Mouse (Mus musculus) midbrain, embryonic 14.5 days (tissue): ENCODE results near the gene Vrtn. TPM values are rescaled to one million over a fixed set of nuclear protein-coding genes. Genes with fewer than 3 reads are reported as not detected.
A peak's percentile ranks its signal among the peaks of the same experiment; 100 is the strongest.

Source experiments
- ATAC-seq: fragments of 200-750 bp; cut with Nextera tagmentation; 2 replicates; pipeline ENCODE4 v1.8.0; 2017; ENCODE audit warnings: moderate number of reproducible peaks, moderate library complexity; ENCODE audit not compliant: low FRiP score, low TSS enrichment
- DNase-seq: peaks from one replicate; pipeline ENCODE4 v3.0.0-alpha.2; 2015
- H3K27ac ChIP-seq: fragments of 300-500 bp; sonication (generic); replicated peaks from 2 replicates; pipeline ENCODE4 v1.5.1; 2014; ENCODE audit warnings: mild to moderate bottlenecking, low read depth, low read length, moderate library complexity
- H3K27me3 ChIP-seq: fragments of 300-500 bp; sonication (generic); 2 replicates; pipeline ENCODE4 v1.6.1; 2014; ENCODE audit warnings: low read length, control low read depth, mixed read lengths; ENCODE audit not compliant: control insufficient read depth, insufficient read depth
- H3K36me3 ChIP-seq: fragments of 300-500 bp; sonication (generic); 2 replicates; pipeline ENCODE4 v1.6.1; 2014; ENCODE audit warnings: low read length, control low read depth; ENCODE audit not compliant: control insufficient read depth, insufficient read depth
- H3K4me1 ChIP-seq: fragments of 300-500 bp; sonication (generic); 2 replicates; pipeline ENCODE4 v1.6.1; 2014; ENCODE audit warnings: mild to moderate bottlenecking, antibody characterized with exemption, low read length, control low read depth; ENCODE audit not compliant: control insufficient read depth, insufficient read depth
- H3K4me2 ChIP-seq: fragments of 300-500 bp; sonication (generic); 2 replicates; pipeline ENCODE4 v1.6.1; 2014; ENCODE audit warnings: mild to moderate bottlenecking, low read length, moderate library complexity
- H3K4me3 ChIP-seq: fragments of 300-500 bp; sonication (generic); replicated peaks from 2 replicates; pipeline ENCODE4 v1.5.1; 2014; ENCODE audit warnings: low read depth, low read length
- H3K9ac ChIP-seq: fragments of 300-500 bp; sonication (generic); replicated peaks from 2 replicates; pipeline ENCODE4 v1.6.1; 2014; ENCODE audit warnings: mild to moderate bottlenecking, low read length, moderate library complexity
- H3K9me3 ChIP-seq: fragments of 300-500 bp; sonication (generic); 2 replicates; pipeline ENCODE4 v1.6.1; 2016; ENCODE audit warnings: low read length, control low read depth, mixed read lengths; ENCODE audit not compliant: control insufficient read depth
- WGBS: fragments of 180-500 bp; shearing (Covaris S2); extraction: QIAGEN DNeasy Blood & Tissue Kit; methylation state at CpG from one replicate; pipeline ENCODE4 v1.1.7; 2014; 5-methylcytosine and 5-hydroxymethylcytosine counted together
- polyA plus RNA-seq: library from polyadenylated mRNA; unstranded; fragments of >200 nt; fragmentation: Nextera tagmentation; extraction: Ambion mirVana; gene quantifications from 2 replicates; pipeline ENCODE4 v1.2.1, GENCODE M21; 2014

The Vrtn gene
- polyA plus RNA-seq, 1 experiment from 2014 or later, result not detected

DNA sequence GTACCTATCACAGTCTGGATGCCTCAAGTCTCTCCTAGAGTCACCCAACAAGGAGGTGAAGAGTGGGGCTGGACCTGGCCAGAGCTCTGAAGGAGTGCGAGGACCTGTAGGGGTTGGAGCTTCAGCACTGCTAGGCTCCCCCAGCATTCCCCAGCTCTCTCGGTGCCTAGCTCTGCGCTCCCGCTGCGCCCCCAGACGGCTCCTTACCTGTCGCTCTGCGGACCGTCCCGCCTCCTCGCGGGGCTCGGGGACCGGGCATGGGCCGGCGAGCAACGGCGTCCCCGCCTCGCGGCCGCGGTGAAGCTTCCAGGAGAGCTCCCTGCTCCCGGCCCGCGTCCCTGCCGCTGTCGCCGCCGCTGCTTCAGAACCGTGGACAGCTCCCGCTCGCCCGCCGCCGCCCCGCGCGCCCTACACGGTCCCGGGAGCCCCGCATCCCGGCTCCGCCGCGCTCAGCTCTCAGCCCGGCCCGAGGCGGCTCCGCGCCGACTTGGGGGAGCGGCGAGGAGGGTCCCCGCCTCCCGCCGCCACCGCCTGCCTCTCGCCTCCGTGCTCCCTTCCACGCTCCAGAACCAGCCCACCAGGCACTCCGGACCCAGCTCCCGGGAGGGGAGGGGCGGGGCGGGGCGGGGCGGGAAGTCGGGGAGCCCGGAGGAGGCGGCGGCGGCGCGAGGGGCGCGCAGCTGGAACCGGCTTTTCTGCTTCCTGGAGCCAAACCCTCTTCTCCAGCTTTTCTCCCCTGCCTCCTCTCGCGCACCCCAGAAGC, 57.7 kb downstream of the Vrtn start, which contains the start of gene Syndig1l:
Gene Syndig1l, minus strand, starts transcription at position 513 of the 763 bp plus-strand sequence.
- H3K4me1 ChIP-seq, result no peaks in the 10 kb centered on the region
- H3K36me3 ChIP-seq, result no peaks in the 10 kb centered on the region
- ATAC-seq (peak; percentile 46; the same call in 1 of the 2 replicates), DNase-seq (peak; percentile 80)
- peaks cover 7% of the 10 kb centered on the region for H3K27me3 ChIP-seq
- peak within 1 kb of the TSS; percentile 87 for H3K4me2 ChIP-seq
- peak within 1 kb of the TSS; percentile 75 for H3K9ac ChIP-seq
- no peaks in the 10 kb centered on the region for H3K9me3 ChIP-seq
- no peak within 1 kb of the TSS for H3K27ac ChIP-seq
- under 1% methylated on average over 79 of the region's 79 CpGs for WGBS
- peak within 1 kb of the TSS; percentile 63 for H3K4me3 ChIP-seq

Other genes starting within 250 kb of the Vrtn start
- 6.4 and 12.1 TPM in 2 replicates for gene Entpd5, start 232.0 kb upstream of the Vrtn start, polyA plus RNA-seq
- 2.8 and 3.4 TPM in 2 replicates for gene Bbof1, start 231.9 kb upstream of the Vrtn start, polyA plus RNA-seq
- 21.8 and 22.6 TPM in 2 replicates for gene Rnf113a2, start 223.8 kb upstream of the Vrtn start, polyA plus RNA-seq
- gene Aldh6a1, start 190.0 kb upstream of the Vrtn start, polyA plus RNA-seq, result 29.6 and 39.4 TPM in 2 replicates
- gene Lin52, start 189.6 kb upstream of the Vrtn start, polyA plus RNA-seq, result 37.1 and 41.5 TPM in 2 replicates
- 2.7 and 4.0 TPM in 2 replicates for gene Vsx2, start 71.3 kb upstream of the Vrtn start, polyA plus RNA-seq
- 8.6 and 8.7 TPM in 2 replicates for gene Abcd4, start 23.6 kb upstream of the Vrtn start, polyA plus RNA-seq
- 8.4 and 10.5 TPM in 2 replicates for gene Syndig1l, start 57.8 kb downstream of the Vrtn start, polyA plus RNA-seq
- 56.2 and 61.0 TPM in 2 replicates for gene Npc2, start 132.1 kb downstream of the Vrtn start, polyA plus RNA-seq
- gene Isca2, start 132.2 kb downstream of the Vrtn start, polyA plus RNA-seq, result 133 and 146 TPM in 2 replicates
- gene Ltbp2, start 235.5 kb downstream of the Vrtn start, polyA plus RNA-seq, result 0.13 TPM in 1 of 2 replicates, not detected in the other